Mouse (Mus musculus): ENCODE measurements around the gene Rgs10. TPM values are rescaled to one million over a fixed set of nuclear protein-coding genes. Genes with fewer than 3 reads are reported as not detected.

Gene Rgs10
- polyA plus RNA-seq, 1 experiment from 2014 or later: 21.8 TPM

GRCm38 (mm10) chr7:128369366-128369765, 49.2 kb downstream of the Rgs10 start:
- H3K9ac ChIP-seq (ENCODE audit: low read length): no peak overlapping the region
- ATAC-seq: no peak
- H3K27ac ChIP-seq (ENCODE audit: low read depth, low read length): no peak overlapping the region
- no peaks in the 10 kb centered on the region for H3K36me3 ChIP-seq (ENCODE audit: control insufficient read depth, insufficient read depth, low read length)
- H3K4me3 ChIP-seq (ENCODE audit: low read depth, low read length): no peak overlapping the region
- H3K4me2 ChIP-seq (ENCODE audit: low read length): no peak overlapping the region
- no peak for DNase-seq (ENCODE audit: low spot score)
- no peaks in the 10 kb centered on the region for H3K4me1 ChIP-seq (ENCODE audit: control insufficient read depth, insufficient read depth, low read length)
- H3K9me3 ChIP-seq (replicated peaks; ENCODE audit: control insufficient read depth, low read length): no peaks in the 10 kb centered on the region; the same call in 1 of the 2 replicates
- 83% methylated on average over 12 of the region's 12 CpGs for WGBS
- no peaks in the 10 kb centered on the region for H3K27me3 ChIP-seq (replicated peaks; ENCODE audit: control insufficient read depth, insufficient read depth, low read length)

GRCm38 (mm10) chr7:128368828-128369227, 49.7 kb downstream of the Rgs10 start:
- H3K27ac ChIP-seq (ENCODE audit: low read depth, low read length): no peak overlapping the region
- H3K9me3 ChIP-seq (replicated peaks; ENCODE audit: control insufficient read depth, low read length): no peaks in the 10 kb centered on the region; the same call in 1 of the 2 replicates
- no peak overlapping the region for H3K4me3 ChIP-seq (ENCODE audit: low read depth, low read length)
- no peak for DNase-seq (ENCODE audit: low spot score)
- no peak overlapping the region for H3K4me2 ChIP-seq (ENCODE audit: low read length)
- no peak for ATAC-seq
- WGBS: 91% methylated on average over 6 of the region's 6 CpGs
- no peaks in the 10 kb centered on the region for H3K4me1 ChIP-seq (ENCODE audit: control insufficient read depth, insufficient read depth, low read length)
- no peaks in the 10 kb centered on the region for H3K27me3 ChIP-seq (replicated peaks; ENCODE audit: control insufficient read depth, insufficient read depth, low read length)
- H3K9ac ChIP-seq (ENCODE audit: low read length): no peak overlapping the region
- no peaks in the 10 kb centered on the region for H3K36me3 ChIP-seq (ENCODE audit: control insufficient read depth, insufficient read depth, low read length)

- H3K27me3 ChIP-seq (replicated peaks; ENCODE audit: control insufficient read depth, insufficient read depth, low read length): no peaks in the 10 kb centered on the region
- H3K4me2 ChIP-seq (ENCODE audit: low read length): no peak overlapping the region
- H3K9ac ChIP-seq (ENCODE audit: low read length): no peak overlapping the region
- H3K27ac ChIP-seq (ENCODE audit: low read depth, low read length): no peak overlapping the region
- no peak for ATAC-seq
- no peak for DNase-seq (ENCODE audit: low spot score)
- WGBS: 88% methylated on average over 11 of the region's 11 CpGs
- H3K9me3 ChIP-seq (replicated peaks; ENCODE audit: control insufficient read depth, low read length): no peaks in the 10 kb centered on the region
- no peaks in the 10 kb centered on the region for H3K36me3 ChIP-seq (ENCODE audit: control insufficient read depth, insufficient read depth, low read length)
- no peaks in the 10 kb centered on the region for H3K4me1 ChIP-seq (ENCODE audit: control insufficient read depth, insufficient read depth, low read length)
- H3K4me3 ChIP-seq (ENCODE audit: low read depth, low read length): no peak overlapping the region
These were observed 51.9 kb downstream of the Rgs10 start for GRCm38 (mm10) chr7:128366654-128367053.

GRCm38 (mm10) chr7:128365096-128365715, 53.4 kb downstream of the Rgs10 start:
- H3K4me1 ChIP-seq (ENCODE audit: control insufficient read depth, insufficient read depth, low read length): no peaks in the 10 kb centered on the region
- H3K27ac ChIP-seq (ENCODE audit: low read depth, low read length): no peak overlapping the region
- H3K36me3 ChIP-seq (ENCODE audit: control insufficient read depth, insufficient read depth, low read length): no peaks in the 10 kb centered on the region
- H3K27me3 ChIP-seq (replicated peaks; ENCODE audit: control insufficient read depth, insufficient read depth, low read length): no peaks in the 10 kb centered on the region
- ATAC-seq (no peak), DNase-seq (ENCODE audit: low spot score) (no peak)
- 71% methylated on average over 4 of the region's 4 CpGs for WGBS
- H3K4me3 ChIP-seq (ENCODE audit: low read depth, low read length): no peak overlapping the region
- H3K4me2 ChIP-seq (ENCODE audit: low read length): no peak overlapping the region
- no peaks in the 10 kb centered on the region for H3K9me3 ChIP-seq (replicated peaks; ENCODE audit: control insufficient read depth, low read length)
- no peak overlapping the region for H3K9ac ChIP-seq (ENCODE audit: low read length)

GRCm38 (mm10) chr7:128364526-128364925, 54.0 kb downstream of the Rgs10 start:
- 91% methylated on average over 11 of the region's 11 CpGs for WGBS
- no peak overlapping the region for H3K4me2 ChIP-seq (ENCODE audit: low read length)
- ATAC-seq (no peak), DNase-seq (ENCODE audit: low spot score) (no peak)
- H3K9me3 ChIP-seq (replicated peaks; ENCODE audit: control insufficient read depth, low read length): no peaks in the 10 kb centered on the region
- no peak overlapping the region for H3K9ac ChIP-seq (ENCODE audit: low read length)
- H3K27me3 ChIP-seq (replicated peaks; ENCODE audit: control insufficient read depth, insufficient read depth, low read length): no peaks in the 10 kb centered on the region
- H3K27ac ChIP-seq (ENCODE audit: low read depth, low read length): no peak overlapping the region
- no peaks in the 10 kb centered on the region for H3K4me1 ChIP-seq (ENCODE audit: control insufficient read depth, insufficient read depth, low read length)
- H3K4me3 ChIP-seq (ENCODE audit: low read depth, low read length): no peak overlapping the region
- no peaks in the 10 kb centered on the region for H3K36me3 ChIP-seq (ENCODE audit: control insufficient read depth, insufficient read depth, low read length)

GRCm38 (mm10) chr7:128363806-128364205, 54.8 kb downstream of the Rgs10 start:
- WGBS: 76% methylated on average over 10 of the region's 10 CpGs

GRCm38 (mm10) chr7:128362916-128363315, 55.6 kb downstream of the Rgs10 start:
- H3K27ac ChIP-seq (ENCODE audit: low read depth, low read length): no peak overlapping the region
- no peaks in the 10 kb centered on the region for H3K4me1 ChIP-seq (ENCODE audit: control insufficient read depth, insufficient read depth, low read length)
- H3K4me2 ChIP-seq (ENCODE audit: low read length): no peak overlapping the region
- no peak overlapping the region for H3K4me3 ChIP-seq (ENCODE audit: low read depth, low read length)
- DNase-seq (ENCODE audit: low spot score) (no peak), ATAC-seq (no peak)
- WGBS: 62% methylated on average over 4 of the region's 4 CpGs
- no peak overlapping the region for H3K9ac ChIP-seq (ENCODE audit: low read length)
- no peaks in the 10 kb centered on the region for H3K9me3 ChIP-seq (replicated peaks; ENCODE audit: control insufficient read depth, low read length)
- no peaks in the 10 kb centered on the region for H3K27me3 ChIP-seq (replicated peaks; ENCODE audit: control insufficient read depth, insufficient read depth, low read length)
- no peaks in the 10 kb centered on the region for H3K36me3 ChIP-seq (ENCODE audit: control insufficient read depth, insufficient read depth, low read length)

More at GRCm38 (mm10) chr7:128363806-128364205, 54.8 kb downstream of the Rgs10 start:
- Histone ChIP-seq H3K27ac (ENCODE audit: low read depth, low read length) (no peak overlapping the region), H3K9ac (ENCODE audit: low read length) (no peak overlapping the region), H3K4me1 (ENCODE audit: control insufficient read depth, insufficient read depth, low read length) (no peaks in the 10 kb centered on the region), H3K9me3 (replicated peaks; ENCODE audit: control insufficient read depth, low read length) (no peaks in the 10 kb centered on the region), H3K36me3 (ENCODE audit: control insufficient read depth, insufficient read depth, low read length) (no peaks in the 10 kb centered on the region), H3K4me3 (ENCODE audit: low read depth, low read length) (no peak overlapping the region), H3K27me3 (replicated peaks; ENCODE audit: control insufficient read depth, insufficient read depth, low read length) (no peaks in the 10 kb centered on the region), H3K4me2 (ENCODE audit: low read length) (no peak overlapping the region)
- ATAC-seq (no peak), DNase-seq (ENCODE audit: low spot score) (no peak)

GRCm38 (mm10) chr7:128359741-128360140, 58.8 kb downstream of the Rgs10 start:
- ATAC-seq (no peak), DNase-seq (ENCODE audit: low spot score) (no peak)
- Histone ChIP-seq H3K4me2 (ENCODE audit: low read length) (no peak overlapping the region), H3K9me3 (replicated peaks; ENCODE audit: control insufficient read depth, low read length) (no peaks in the 10 kb centered on the region), H3K4me3 (ENCODE audit: low read depth, low read length) (no peak overlapping the region), H3K36me3 (ENCODE audit: control insufficient read depth, insufficient read depth, low read length) (no peaks in the 10 kb centered on the region), H3K27ac (ENCODE audit: low read depth, low read length) (no peak overlapping the region), H3K4me1 (ENCODE audit: control insufficient read depth, insufficient read depth, low read length) (no peaks in the 10 kb centered on the region), H3K27me3 (replicated peaks; ENCODE audit: control insufficient read depth, insufficient read depth, low read length) (no peaks in the 10 kb centered on the region), H3K9ac (ENCODE audit: low read length) (no peak overlapping the region)
- 85% methylated on average over 9 of the region's 9 CpGs for WGBS

GRCm38 (mm10) chr7:128359164-128359563, 59.4 kb downstream of the Rgs10 start:
- no peak overlapping the region for H3K4me3 ChIP-seq (ENCODE audit: low read depth, low read length)
- H3K36me3 ChIP-seq (ENCODE audit: control insufficient read depth, insufficient read depth, low read length): no peaks in the 10 kb centered on the region
- no peaks in the 10 kb centered on the region for H3K4me1 ChIP-seq (ENCODE audit: control insufficient read depth, insufficient read depth, low read length)
- no peak overlapping the region for H3K27ac ChIP-seq (ENCODE audit: low read depth, low read length)
- no peak for ATAC-seq
- H3K9me3 ChIP-seq (replicated peaks; ENCODE audit: control insufficient read depth, low read length): no peaks in the 10 kb centered on the region
- WGBS: 79% methylated on average over 7 of the region's 7 CpGs
- no peak for DNase-seq (ENCODE audit: low spot score)
- H3K9ac ChIP-seq (ENCODE audit: low read length): no peak overlapping the region
- no peaks in the 10 kb centered on the region for H3K27me3 ChIP-seq (replicated peaks; ENCODE audit: control insufficient read depth, insufficient read depth, low read length)
- no peak overlapping the region for H3K4me2 ChIP-seq (ENCODE audit: low read length)
